Mouse (Mus musculus) brain, embryonic 14.5 days (tissue): ENCODE data around the gene Ager.

ENCODE experiments used
- CTCF ChIP-seq: fragments of 200-500 bp; IDR thresholded peaks from 2 replicates; pipeline ENCODE4 v1.5.1; 2012; ENCODE audit warnings: inconsistent platforms, mild to moderate bottlenecking, moderate library complexity, borderline replicate concordance; ENCODE audit not compliant: insufficient read depth, insufficient read length; ENCODE audit errors: extremely low read depth
- POLR2A ChIP-seq: fragments of 200-500 bp; IDR thresholded peaks from 2 replicates; pipeline ENCODE4 v1.6.1; 2012; ENCODE audit warnings: mild to moderate bottlenecking, inconsistent platforms, borderline replicate concordance; ENCODE audit not compliant: poor library complexity, insufficient read depth, insufficient read length, severe bottlenecking; ENCODE audit errors: extremely low read depth

DNA sequence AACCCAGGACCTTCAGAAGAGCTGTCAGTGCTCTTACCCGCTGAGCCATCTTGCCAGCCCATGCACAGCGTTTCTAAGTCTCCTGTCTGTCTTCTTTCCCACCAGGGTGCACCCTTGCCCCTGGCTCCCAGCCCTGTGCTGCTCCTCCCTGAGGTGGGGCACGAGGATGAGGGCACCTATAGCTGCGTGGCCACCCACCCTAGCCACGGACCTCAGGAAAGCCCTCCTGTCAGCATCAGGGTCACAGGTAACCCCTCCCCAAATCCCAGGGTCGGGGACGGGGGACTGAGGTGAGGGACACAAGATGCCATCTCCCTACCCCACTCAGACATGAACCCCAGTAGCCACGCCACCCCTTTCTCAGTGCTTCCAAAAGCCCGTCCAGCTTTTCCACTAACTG lies 2.2 kb downstream of the Ager start:
- TF ChIP-seq CTCF (no peak), POLR2A (no peak)
